Mouse (Mus musculus): ENCODE measurements around the gene Stab1. TPM values are rescaled to one million over a fixed set of nuclear protein-coding genes. Genes with fewer than 3 reads are reported as not detected.

Gene Stab1
- polyA plus RNA-seq, 1 experiment = 0.08 TPM

GRCm38 (mm10) chr14:31208084-31208483, 39.6 kb upstream of the Stab1 start, which contains the start of gene Tnnc1:
Gene Tnnc1, plus strand, starts transcription at chr14:31208312.
- H3K4me3 ChIP-seq (replicated peaks) = peak within 1 kb of the TSS; percentile 68
- peaks cover 34% of the 10 kb centered on the region for H3K4me1 ChIP-seq (ENCODE audit: control insufficient read depth)
- TF ChIP-seq GATA1 (IDR thresholded peaks at IDR 0.05; ENCODE audit: low read length) (no peak), TAL1 (IDR thresholded peaks at IDR 0.05; ENCODE audit: low read length) (no peak)
- 0 out of 2 replicates have a peak, but pooled peaks cover 2% of the 10 kb centered on the region for H3K27me3 ChIP-seq (ENCODE audit: control insufficient read depth)
- H3K36me3 ChIP-seq (ENCODE audit: control insufficient read depth) = peaks cover 21% of the 10 kb centered on the region
- no peaks in the 10 kb centered on the region for H3K9me3 ChIP-seq (ENCODE audit: control insufficient read depth, low read length)

GRCm38 (mm10) chr14:31207070-31207830, 38.8 kb upstream of the Stab1 start:
- Histone ChIP-seq H3K4me1 (ENCODE audit: control insufficient read depth) (peaks cover 34% of the 10 kb centered on the region), H3K27me3 (ENCODE audit: control insufficient read depth) (0 out of 2 replicates have a peak, but pooled peaks cover 2% of the 10 kb centered on the region)

GRCm38 (mm10) chr14:31206472-31206981, 38.1 kb upstream of the Stab1 start:
- Histone ChIP-seq H3K27me3 (ENCODE audit: control insufficient read depth) (no peaks in the 10 kb centered on the region), H3K9me3 (ENCODE audit: control insufficient read depth, low read length) (no peaks in the 10 kb centered on the region), H3K4me1 (ENCODE audit: control insufficient read depth) (peaks cover 34% of the 10 kb centered on the region), H3K4me3 (replicated peaks) (peak overlapping the region; percentile 68), H3K36me3 (ENCODE audit: control insufficient read depth) (peaks cover 37% of the 10 kb centered on the region)
- TF ChIP-seq TAL1 (IDR thresholded peaks at IDR 0.05; ENCODE audit: low read length) (no peak), GATA1 (IDR thresholded peaks at IDR 0.05; ENCODE audit: low read length) (no peak)

More at GRCm38 (mm10) chr14:31207070-31207830, 38.8 kb upstream of the Stab1 start:
- Histone ChIP-seq H3K9me3 (ENCODE audit: control insufficient read depth, low read length) (no peaks in the 10 kb centered on the region), H3K36me3 (ENCODE audit: control insufficient read depth) (peaks cover 30% of the 10 kb centered on the region), H3K4me3 (replicated peaks) (peak overlapping the region; percentile 68)
- TF ChIP-seq GATA1 (IDR thresholded peaks at IDR 0.05; ENCODE audit: low read length) (no peak), TAL1 (IDR thresholded peaks at IDR 0.05; ENCODE audit: low read length) (peak; percentile 81)

GRCm38 (mm10) chr14:31205562-31206467, 37.4 kb upstream of the Stab1 start:
- Histone ChIP-seq H3K36me3 (ENCODE audit: control insufficient read depth) (peaks cover 43% of the 10 kb centered on the region), H3K9me3 (ENCODE audit: control insufficient read depth, low read length) (no peaks in the 10 kb centered on the region), H3K4me3 (replicated peaks) (peak overlapping the region; percentile 68), H3K4me1 (ENCODE audit: control insufficient read depth) (peaks cover 34% of the 10 kb centered on the region), H3K27me3 (ENCODE audit: control insufficient read depth) (no peaks in the 10 kb centered on the region)
- TF ChIP-seq TAL1 (IDR thresholded peaks at IDR 0.05; ENCODE audit: low read length) (no peak), GATA1 (IDR thresholded peaks at IDR 0.05; ENCODE audit: low read length) (no peak)

GRCm38 (mm10) chr14:31205244-31205561, 36.8 kb upstream of the Stab1 start:
- Histone ChIP-seq H3K9me3 (ENCODE audit: control insufficient read depth, low read length) (no peaks in the 10 kb centered on the region), H3K36me3 (ENCODE audit: control insufficient read depth) (peaks cover 49% of the 10 kb centered on the region)

GRCm38 (mm10) chr14:31204844-31205243, 36.4 kb upstream of the Stab1 start:
- Histone ChIP-seq H3K36me3 (ENCODE audit: control insufficient read depth) (peaks cover 53% of the 10 kb centered on the region), H3K4me3 (replicated peaks) (peak overlapping the region; percentile 68), H3K27me3 (ENCODE audit: control insufficient read depth) (no peaks in the 10 kb centered on the region), H3K9me3 (ENCODE audit: control insufficient read depth, low read length) (no peaks in the 10 kb centered on the region), H3K4me1 (ENCODE audit: control insufficient read depth) (peaks cover 34% of the 10 kb centered on the region)
- TF ChIP-seq TAL1 (IDR thresholded peaks at IDR 0.05; ENCODE audit: low read length) (no peak), GATA1 (IDR thresholded peaks at IDR 0.05; ENCODE audit: low read length) (no peak)

More at GRCm38 (mm10) chr14:31205244-31205561, 36.8 kb upstream of the Stab1 start:
- Histone ChIP-seq H3K4me3 (replicated peaks) (peak overlapping the region; percentile 68), H3K4me1 (ENCODE audit: control insufficient read depth) (peaks cover 34% of the 10 kb centered on the region), H3K27me3 (ENCODE audit: control insufficient read depth) (no peaks in the 10 kb centered on the region)
- no peak for TF ChIP-seq GATA1 (IDR thresholded peaks at IDR 0.05; ENCODE audit: low read length)
- no peak for TF ChIP-seq TAL1 (IDR thresholded peaks at IDR 0.05; ENCODE audit: low read length)

- Histone ChIP-seq H3K36me3 (ENCODE audit: control insufficient read depth) (peaks cover 89% of the 10 kb centered on the region), H3K4me3 (replicated peaks) (no peak overlapping the region)
Measured at GRCm38 (mm10) chr14:31200038-31200437, 31.6 kb upstream of the Stab1 start.

GRCm38 (mm10) chr14:31199599-31199998, 31.2 kb upstream of the Stab1 start:
- Histone ChIP-seq H3K9me3 (ENCODE audit: control insufficient read depth, low read length) (no peaks in the 10 kb centered on the region), H3K27me3 (ENCODE audit: control insufficient read depth) (no peaks in the 10 kb centered on the region), H3K36me3 (ENCODE audit: control insufficient read depth) (peaks cover 89% of the 10 kb centered on the region), H3K4me3 (replicated peaks) (no peak overlapping the region), H3K4me1 (ENCODE audit: control insufficient read depth) (peaks cover 7% of the 10 kb centered on the region)
- TF ChIP-seq TAL1 (IDR thresholded peaks at IDR 0.05; ENCODE audit: low read length) (no peak), GATA1 (IDR thresholded peaks at IDR 0.05; ENCODE audit: low read length) (no peak)

More at GRCm38 (mm10) chr14:31200038-31200437, 31.6 kb upstream of the Stab1 start:
- no peaks in the 10 kb centered on the region for H3K9me3 ChIP-seq (ENCODE audit: control insufficient read depth, low read length)
- no peaks in the 10 kb centered on the region for H3K27me3 ChIP-seq (ENCODE audit: control insufficient read depth)
- TF ChIP-seq GATA1 (IDR thresholded peaks at IDR 0.05; ENCODE audit: low read length) (no peak), TAL1 (IDR thresholded peaks at IDR 0.05; ENCODE audit: low read length) (no peak)
- peaks cover 12% of the 10 kb centered on the region for H3K4me1 ChIP-seq (ENCODE audit: control insufficient read depth)
